Mouse (Mus musculus) urinary bladder, postnatal 14 days (tissue): ENCODE results near the gene Parva.

Source experiments
- DNase-seq: peaks from one replicate; pipeline ENCODE4 v3.0.0; 2021; ENCODE audit warnings: low spot score

Parva gene

DNA sequence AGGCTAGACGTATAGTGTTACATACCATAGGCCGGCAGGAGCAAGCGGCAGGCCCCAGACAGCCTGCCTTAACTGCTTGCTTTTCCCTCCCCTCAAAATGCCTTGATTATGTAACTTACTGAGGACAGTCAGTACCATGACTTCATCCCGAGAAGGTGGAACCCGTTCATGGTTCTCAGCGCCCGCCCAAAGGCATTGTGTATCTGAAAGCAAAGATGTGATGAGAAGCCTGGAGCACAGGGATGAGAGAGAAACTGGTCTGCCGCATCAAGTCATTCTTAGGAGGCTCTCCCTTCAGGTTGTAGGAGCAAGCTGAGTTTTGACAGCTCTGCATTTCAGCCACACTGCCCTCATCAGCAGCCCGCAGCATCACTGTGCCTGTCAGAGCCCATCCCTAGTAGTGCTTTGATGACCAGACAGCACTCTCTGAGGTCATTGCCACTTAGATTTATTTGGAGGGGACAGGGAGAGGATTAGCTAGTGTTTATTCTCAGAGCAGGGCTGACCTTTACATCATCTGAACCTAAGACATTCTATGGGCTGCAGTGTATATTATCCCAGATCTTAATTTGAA lies 45.5 kb downstream of the Parva start:
- DNase-seq, result no peak

DNA sequence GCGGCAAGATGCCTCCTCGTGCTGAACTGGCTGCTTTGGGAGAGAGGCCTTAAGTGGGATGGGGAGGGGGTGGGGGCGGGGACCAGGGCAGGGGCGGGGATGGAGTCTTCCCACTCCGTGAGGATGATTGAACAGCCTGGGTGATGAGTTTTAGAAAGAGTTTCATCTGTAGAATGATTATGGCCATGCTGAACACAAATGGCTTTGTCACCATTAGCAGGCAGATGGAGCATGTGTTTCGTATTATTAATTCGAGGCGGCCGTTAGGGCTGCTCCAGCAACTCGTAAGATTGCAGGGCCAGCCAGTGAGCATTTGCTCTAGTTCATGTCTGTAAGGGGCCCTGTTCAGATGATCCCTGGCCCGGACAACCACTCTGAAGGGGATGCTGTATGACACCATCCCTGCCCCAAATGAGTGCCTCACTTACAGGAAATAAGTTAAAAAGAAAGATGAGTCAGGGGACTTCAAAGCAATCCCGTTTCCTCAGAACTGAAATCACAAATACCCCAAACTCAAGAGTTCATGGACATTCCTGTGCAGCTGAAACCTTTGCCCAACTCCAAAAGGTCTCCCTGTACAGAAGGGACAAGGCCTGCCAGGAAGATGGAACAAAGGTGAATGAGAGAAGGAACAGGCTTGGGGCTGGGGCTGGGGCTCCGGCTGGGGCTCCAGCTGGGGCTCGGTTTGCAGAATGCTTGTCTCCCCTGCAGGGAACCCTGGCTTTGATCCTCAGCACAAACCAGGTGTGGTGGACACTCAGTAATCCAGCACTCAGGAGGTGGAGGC lies 46.5 kb downstream of the Parva start:
- no peak for DNase-seq

DNA sequence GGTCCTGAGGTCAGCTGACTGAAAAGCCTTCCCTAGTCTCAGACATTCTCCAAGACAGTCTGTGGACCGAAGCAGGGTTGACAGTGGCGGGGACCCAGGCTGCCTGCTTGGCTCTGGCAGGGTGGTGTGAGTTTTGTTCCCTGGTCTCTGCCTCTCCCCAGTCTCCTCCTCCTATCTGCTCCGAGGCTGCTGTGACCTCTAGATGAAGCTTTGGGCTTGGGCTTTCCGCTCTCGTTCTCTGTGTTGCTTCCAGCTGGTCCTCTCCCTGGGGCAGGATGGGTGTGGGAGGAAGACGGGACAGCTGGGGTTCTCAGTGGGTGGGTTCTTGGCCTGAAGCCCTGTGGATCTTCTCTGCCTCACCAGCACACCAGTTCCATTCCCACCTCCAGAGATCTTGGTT lies 51.8 kb downstream of the Parva start:
- DNase-seq, result peak; percentile 65

- peak; percentile 77 for DNase-seq
Measured at GRCm38 (mm10) chr7:112481031-112481430, 53.7 kb downstream of the Parva start.

- no peak for DNase-seq
Measured at GRCm38 (mm10) chr7:112482572-112482971, 55.3 kb downstream of the Parva start.

DNA sequence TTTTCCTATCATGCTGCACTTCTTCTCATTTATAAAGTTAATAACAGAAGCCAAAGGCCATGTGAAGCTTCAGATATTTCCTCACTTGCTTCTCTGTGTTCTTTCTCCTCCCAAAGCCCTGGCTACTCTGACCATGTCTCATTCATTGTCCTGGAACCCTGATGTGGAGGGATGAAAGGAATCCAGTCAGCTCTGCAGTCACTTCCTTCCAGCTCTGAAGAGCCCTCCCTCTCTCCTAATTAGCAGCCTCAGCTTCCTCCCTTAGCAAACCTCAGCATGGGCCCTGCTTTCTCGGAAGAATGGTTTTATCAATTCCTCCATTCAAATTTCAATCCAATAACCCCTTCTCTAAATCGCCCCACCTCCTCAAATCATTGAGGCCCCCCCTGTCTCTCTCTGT lies 56.1 kb downstream of the Parva start:
- DNase-seq, result no peak

DNA sequence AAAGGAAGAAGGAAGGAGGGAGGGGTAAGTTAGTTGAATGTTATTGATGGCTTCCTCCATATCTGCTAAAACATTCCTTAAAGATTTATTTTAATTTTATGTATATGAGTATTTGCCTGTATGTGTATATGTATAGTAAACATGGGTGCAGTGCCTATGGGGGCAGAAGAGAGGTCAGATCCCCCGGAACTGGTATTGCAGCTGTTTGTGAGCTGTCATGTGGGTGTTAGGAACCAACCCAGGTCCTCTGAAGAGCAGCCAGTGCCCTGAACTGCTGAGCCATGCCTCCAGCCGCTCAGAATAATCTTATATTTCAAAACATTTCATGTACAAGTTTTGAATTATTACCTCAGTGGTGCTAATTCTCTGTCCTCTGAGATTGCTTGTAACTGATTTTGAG lies 63.5 kb downstream of the Parva start:
- DNase-seq, result no peak

GRCm38 (mm10) chr7:112491737-112492136 lies 64.4 kb downstream of the Parva start:
- DNase-seq, result no peak

- no peak for DNase-seq
Measured at GRCm38 (mm10) chr7:112495950-112496349, 68.6 kb downstream of the Parva start.

- DNase-seq, result no peak
Measured at GRCm38 (mm10) chr7:112496921-112497320, 69.6 kb downstream of the Parva start.

DNA sequence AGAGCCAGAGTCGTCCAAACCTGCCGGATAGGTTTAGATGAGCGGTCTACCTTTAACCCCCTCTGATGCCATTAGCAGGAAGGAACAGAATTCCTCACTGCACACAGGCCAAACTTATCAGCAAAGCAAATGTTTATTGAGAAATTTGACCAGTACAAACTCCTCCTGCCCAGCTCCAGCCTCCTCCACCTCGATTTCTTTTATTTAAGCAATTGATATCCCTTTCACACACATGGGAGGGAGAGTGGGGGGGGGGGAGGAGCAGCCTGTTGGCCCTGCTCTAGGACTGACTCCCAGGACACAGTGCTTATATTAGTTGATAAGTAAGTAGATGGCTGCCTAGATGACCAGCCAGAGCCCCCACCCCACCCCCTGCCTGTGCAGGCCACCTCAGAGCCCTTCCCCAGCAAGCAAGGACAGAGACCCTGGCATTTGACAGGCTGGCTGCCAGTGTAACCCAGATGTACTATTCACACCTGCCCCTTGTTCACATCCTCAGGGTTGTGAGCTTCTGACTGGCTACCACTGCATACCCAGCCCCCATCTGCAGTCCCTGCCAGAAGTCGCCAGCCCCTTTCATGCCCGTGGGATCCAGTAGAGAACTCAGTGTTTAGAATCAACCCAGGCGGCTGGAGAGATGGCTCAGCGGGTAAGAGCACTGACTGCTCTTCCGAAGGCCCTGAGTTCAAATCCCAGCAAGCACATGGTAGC lies 71.4 kb downstream of the Parva start:
- DNase-seq, result peak; percentile 67

- peak; percentile 33 for DNase-seq
Measured at GRCm38 (mm10) chr7:112499453-112500133, 72.3 kb downstream of the Parva start.

DNA sequence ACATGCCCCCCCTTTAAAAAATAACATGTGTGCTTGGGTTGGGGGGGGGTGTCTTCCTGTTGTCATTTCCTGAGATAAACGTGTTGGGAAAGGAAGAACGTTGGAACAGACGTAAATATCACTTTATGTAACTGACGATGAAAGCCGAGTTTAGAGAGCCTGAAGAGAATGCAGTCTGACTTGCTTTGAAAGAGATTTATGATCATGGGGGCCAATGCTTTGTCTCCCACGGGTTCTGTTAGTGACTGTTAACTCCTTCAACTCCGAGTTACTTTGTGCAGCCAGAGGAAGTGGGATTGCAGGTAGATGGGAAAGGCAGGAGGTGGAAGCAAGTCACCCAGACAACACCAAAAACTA lies 72.8 kb downstream of the Parva start:
- DNase-seq, result no peak

DNA sequence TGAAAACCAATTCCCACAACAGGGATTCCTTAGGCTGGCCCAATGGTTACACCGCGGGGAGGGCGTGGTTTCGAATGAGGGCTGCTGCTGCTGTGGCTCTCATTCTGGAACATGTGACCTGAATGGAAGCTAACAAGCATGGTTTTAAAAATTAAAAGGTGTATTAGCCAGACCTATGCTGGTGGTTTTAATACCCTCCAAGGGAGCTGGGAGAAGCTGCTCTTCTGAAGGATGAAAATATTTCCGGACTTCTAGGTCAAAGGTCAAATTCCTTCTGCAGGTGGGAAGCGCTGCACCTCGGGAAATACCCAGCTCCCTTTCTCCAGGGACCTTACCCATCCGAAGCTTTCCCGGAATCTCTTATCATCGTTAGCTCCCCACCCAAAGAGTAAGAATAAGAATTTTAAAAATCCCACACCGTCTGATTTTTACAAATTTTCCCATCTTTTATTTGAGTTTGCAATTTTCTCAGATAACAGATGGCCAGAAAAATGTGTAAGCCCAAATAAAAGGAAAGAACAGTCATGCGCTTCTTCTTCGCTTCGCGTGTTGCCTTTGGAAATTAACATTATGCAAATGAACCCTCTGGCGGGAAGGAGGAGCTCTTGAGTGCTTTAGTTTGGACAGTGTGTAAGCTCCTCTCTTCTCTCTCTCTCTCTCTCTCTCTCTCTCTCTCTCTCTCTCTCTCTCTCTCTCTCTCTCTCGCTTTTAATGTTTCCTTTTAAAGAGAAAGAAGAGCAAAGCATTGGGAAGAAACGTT lies 74.9 kb downstream of the Parva start:
- peak; percentile 48 for DNase-seq

DNA sequence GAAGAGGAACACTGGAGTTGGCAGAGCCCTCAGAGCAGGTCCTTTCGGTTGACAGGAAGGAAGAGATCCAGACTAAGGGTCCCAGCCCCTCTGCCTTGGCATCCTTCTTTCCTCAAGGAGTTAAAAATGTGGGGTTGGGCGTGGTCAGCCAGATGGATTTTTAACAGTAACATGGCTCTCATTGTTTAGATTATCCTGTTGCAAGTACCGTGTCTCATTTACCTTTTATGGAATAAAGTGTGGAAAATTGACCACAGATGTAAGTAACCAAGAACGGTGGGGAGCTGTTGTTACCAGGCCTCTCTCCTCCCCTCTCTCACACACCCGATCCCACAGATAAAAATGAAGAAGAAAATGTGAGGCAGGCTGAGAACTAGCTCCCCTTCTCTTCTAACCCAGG lies 75.5 kb downstream of the Parva start:
- no peak for DNase-seq

DNA sequence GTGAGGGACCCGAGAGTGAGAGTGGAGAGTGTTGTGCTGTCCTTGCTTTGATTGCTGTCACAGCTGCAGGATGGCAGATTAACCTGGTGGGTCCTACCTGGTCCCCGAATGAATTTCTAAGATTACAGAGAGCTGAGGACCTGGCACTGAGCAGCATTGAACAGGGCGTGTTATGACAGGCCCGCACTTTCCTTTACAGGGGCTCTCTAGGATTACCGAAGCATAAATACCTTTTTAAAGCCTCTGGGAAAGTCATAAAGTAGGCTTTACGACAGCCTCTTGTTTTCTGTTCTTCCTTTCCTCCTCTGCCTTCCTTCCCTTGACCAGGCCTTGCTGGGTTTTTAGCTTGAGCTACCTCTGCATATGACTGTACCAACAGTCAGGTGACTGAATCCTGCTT lies 76.1 kb downstream of the Parva start:
- no peak for DNase-seq

DNA sequence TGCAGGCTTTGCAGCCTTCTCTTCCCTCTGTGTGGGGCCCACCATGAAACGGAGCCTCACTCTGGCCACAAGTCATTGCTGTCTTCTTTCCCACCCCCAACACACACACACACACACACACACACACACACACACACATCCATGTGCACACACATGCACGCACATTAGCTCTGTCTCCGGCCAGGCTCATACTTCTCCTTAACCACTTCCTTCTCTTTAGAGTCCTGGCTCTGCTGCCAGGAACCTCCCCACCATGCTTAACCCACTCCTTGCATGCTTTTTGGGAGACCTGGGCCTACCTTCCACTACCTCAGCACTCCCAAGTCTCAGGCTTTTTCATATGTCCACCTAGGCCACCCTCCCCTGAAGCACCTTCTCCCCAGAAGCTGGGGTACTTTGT lies 76.6 kb downstream of the Parva start:
- DNase-seq, result no peak

DNA sequence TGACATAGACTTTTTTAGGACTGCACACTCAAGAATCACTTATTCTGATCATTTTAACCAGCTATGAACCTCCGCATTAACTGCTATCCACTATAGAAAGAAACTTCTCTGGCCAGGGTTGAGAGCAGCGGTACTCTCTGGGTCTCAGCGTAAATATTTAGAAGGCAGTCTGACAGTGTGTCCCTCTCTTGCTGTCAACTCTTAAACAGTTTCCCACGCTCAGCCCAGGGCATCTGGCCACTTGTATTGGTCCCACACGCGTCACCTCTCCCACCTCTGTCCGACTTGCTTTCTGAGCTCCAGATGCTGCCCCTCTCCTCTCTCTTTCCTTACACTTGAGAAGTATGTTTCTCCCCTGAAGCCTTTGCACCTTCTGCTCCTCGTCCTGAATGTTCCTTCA lies 81.8 kb downstream of the Parva start:
- DNase-seq, result no peak

DNA sequence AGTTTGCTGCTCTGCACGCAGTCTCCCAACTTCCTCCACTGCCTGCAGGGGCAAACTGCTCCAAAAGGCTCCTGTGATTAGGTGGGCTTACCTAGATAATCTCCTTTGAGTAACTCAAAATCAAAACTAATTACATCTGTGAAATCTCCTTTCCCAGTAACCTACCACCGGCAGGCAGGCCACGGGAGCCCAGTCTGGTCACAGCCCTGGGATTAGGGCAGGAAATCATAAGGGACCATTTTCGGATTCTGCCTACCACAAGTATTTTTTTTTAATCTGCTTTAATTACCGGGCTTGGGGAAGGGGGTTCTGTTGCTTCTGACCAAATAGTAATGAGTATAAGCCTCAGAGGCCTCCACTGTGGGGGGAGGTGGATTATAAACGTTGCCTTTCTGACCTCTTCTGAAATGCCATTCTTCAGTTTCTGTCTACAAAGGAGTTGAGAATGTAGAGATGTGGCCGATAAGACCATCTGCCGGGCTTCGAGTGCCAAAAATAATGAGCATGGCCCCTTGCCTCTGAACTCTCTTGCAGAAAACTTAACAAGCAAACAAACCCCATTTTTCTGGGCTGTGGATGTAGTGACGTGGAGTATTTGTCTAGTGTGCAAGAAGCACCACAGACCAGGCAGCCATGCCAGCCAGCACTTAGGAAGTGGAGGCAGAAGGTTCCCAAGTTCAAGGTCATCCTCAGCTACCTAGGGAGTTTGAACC lies 83.2 kb downstream of the Parva start:
- DNase-seq, result no peak

GRCm38 (mm10) chr7:112511309-112511708 lies 84.0 kb downstream of the Parva start:
- no peak for DNase-seq

- DNase-seq, result no peak
Measured at GRCm38 (mm10) chr7:112512257-112512656, 85.0 kb downstream of the Parva start.
